Mouse (Mus musculus): ENCODE measurements around the gene Zfp51.
"Not testable (repeated sequence)": the region's sequence is repeated elsewhere in the genome, so short reads cannot be mapped to it uniquely, and the experiment has no call there.

Zfp51 gene

GRCm38 (mm10) chr17:21450138-21450704 is at the start of gene Zfp51:
Zfp51 (plus strand) TSS chr17:21450374.
- peak; percentile 92 for DNase-seq

GRCm38 (mm10) chr17:21422664-21423599 is 27.2 kb upstream of the Zfp51 start, which contains the start of gene Zfp54:
Zfp54 (plus strand) TSS chr17:21423227.
- DNase-seq: peak; percentile 88

- DNase-seq: peak; percentile 3
Measured at GRCm38 (mm10) chr17:21438806-21439400, 11.3 kb upstream of the Zfp51 start.

- DNase-seq: peak; percentile 78
Measured at GRCm38 (mm10) chr17:21449669-21450068, 505 bp upstream of the Zfp51 start.

DNA sequence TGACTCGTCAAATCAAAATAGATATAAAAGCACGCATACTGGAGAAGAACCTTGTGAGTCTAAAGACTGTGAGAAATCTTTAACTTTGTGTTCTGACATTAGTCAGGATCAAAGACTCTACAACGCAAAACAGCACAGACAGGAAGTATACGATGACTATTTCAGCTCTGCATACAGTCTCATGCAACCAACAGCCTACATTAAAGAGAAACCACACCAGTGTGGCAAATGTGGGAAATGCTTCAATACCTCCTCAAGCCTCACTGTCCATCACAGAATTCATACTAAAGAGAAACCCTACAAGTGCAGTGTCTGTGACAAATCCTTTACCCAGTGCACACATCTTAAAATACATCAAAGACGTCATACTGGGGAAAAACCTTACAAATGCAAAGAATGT is 13.4 kb downstream of the Zfp51 start:
- DNase-seq: no peak

GRCm38 (mm10) chr17:21472032-21472652 is 22.0 kb downstream of the Zfp51 start:
- no peak for DNase-seq

DNA sequence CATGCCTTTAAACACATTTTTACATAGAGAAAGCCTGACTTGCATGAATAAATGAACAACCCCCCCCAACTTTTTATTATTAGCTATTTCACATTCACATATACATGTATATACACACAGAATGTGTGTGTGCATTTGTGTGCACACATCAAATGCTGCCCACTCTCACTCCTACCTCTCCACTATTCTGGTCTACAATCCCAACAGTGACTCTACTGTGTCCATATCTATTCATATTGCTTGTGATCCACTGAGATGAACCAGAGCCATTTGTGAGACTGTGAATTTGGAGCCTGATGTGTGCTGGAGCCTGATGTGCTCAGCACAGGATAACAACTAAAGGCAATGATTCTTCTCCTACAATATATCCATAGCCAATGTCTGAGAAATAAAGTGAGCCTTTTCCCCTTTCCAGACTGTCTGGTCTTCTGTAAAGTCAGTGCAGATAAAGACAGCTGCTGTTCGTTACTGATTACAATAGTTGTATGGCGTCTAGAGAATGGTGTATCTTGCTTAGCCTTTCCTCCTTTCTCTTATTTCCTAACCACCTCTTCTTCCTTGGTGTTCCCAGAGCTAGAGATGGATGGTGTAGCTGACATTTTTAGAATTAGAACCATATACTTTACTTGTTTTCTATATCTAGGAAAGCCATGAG is 22.6 kb downstream of the Zfp51 start:
- DNase-seq: no peak

DNA sequence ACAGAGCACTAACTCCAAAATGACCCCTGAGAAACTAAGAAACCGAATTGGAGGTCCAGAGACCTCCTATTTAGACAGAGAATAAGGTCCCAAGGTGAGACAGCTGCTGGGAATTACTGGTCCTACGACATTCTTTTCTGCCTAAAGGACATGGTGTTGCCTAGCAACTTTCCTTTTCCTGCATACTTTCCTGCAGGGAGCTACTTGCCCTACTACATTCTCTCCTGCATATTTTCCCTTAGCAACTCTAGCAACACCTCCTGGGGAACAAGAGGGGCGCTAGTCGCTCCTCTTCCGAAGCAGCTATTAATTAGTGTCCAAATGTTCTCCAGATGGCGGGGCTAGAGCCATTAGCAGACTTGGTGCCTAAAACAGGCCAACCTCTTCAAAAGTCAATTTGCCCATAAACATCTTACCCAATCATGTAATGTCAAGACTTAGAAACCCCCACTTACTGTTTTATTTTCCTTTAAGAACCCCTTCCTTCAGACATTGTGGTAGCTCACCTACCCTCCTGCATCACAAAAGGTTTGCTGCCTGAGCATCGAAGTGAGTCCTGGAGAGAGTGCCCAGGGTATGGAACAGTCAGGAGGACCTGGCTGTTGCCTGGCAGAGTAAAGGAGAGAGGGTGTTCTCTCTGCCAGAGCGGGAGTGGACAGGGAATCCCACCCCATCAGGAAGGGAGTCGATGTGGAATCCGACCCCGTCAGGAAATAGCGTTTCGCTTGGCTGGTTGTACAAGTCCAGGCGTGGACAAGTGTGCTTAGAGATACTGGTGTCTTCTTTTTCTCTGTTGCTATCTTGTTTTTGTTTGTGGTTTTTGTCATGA is 23.4 kb downstream of the Zfp51 start:
- no peak for DNase-seq

- DNase-seq: not testable (repeated sequence)
Measured at GRCm38 (mm10) chr17:21474729-21475128, 24.6 kb downstream of the Zfp51 start.

GRCm38 (mm10) chr17:21475290-21475689 is 25.1 kb downstream of the Zfp51 start:
- DNase-seq: not testable (repeated sequence)

DNA sequence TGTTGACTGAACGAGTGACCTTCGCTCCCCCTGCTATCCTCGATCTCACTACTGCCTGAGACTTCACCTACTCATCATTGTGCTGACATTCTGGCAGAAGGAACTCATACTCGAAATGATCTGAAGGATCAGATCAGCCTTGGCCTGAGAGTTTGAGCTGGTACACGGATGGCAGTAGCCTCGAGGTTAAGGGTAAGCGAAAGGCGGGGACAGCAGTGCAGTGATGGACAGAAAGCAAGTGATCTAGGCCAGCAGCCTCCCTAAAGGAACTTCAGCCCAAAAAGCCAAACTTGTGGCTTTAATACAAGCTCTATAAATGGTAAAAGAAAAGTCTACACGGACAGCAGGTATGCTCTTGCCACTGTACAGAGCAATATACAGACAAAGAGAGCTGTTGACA is 26.2 kb downstream of the Zfp51 start:
- DNase-seq: not testable (repeated sequence)

GRCm38 (mm10) chr17:21478103-21478777 is 28.1 kb downstream of the Zfp51 start:
- not testable (repeated sequence) for DNase-seq

DNA sequence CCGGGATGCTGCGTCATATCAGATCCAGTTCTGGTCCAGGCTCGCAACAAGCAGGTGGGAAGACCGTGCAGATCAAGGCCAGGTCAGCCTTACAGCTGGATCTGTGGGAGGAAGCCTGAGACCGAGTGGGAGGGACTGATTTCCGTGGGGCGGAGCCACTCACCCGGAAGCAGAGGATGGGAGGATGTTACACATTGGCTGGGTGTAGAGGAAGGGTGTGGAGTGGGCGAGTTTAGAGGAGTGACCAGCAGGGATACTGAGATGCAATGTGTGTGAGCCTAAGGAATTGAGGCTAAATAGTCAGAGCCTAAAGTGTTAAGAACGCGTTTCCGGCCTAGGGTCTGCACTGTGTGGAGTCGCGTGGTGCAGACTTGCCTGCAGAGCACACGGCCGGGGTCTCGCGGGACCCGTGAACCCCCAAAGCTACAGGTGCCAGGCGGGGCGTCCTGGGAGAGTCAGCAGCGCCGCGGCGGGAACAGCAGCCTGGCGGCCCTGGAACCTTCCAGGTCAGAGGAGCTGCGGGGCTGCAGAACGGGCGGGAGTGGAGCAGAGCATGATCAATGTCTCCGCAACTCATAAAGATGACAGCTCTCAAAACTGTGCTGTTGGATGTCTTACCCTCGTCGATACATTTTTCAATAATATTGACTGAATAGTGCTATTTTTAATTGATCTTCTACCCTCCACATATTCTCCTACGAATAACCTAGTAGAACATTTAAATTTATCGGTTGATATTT is 38.8 kb downstream of the Zfp51 start, which contains the start of gene Zfp53:
Gene Zfp53, plus strand, starts transcription at position 239 of the 740 bp plus-strand sequence.
- DNase-seq: peak; percentile 87

DNA sequence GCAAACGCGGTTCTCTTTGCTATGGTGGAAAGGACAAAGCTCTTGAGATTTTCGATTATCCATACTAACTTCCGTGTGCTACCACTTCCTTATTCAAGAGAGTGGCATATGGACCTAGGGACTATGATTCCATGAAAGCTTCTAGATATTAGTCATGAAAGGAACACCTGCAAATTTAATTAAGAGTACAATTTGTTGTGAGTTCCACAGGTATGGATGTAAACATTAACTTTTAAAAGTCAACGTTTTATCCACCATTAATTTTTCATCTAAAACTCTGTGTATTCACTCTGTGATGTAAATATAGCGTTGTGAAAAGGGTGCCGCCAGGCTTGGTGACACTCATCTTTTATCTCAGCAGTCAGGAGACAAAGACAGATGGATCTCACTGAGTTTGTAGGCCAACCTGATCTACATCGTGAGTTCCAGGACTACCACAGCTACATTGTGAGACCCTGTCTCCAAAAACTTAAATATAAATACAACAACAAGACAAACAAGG is 39.4 kb downstream of the Zfp51 start:
- DNase-seq: no peak

GRCm38 (mm10) chr17:21501365-21501764 is 51.2 kb downstream of the Zfp51 start:
- DNase-seq: no peak

DNA sequence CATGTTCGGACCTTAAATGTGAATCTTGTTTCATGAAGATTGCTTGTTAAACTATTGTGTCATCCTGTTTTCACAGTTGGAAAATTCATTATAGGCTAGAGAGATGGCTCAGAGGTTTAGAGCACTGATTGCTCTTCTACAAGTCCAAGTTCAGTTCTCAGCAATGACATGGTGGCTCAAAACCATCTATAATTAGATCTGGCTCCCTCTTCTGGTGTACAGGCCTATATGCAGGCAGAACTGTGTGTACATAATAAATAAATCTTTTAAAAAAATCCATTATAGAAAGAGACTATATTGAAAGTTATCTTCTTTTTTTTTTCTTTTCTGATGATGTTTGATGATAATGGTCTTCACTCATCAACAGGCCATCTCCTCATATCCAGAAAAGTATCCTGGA is 54.4 kb downstream of the Zfp51 start:
- no peak for DNase-seq

GRCm38 (mm10) chr17:21506258-21506657 is 56.1 kb downstream of the Zfp51 start:
- DNase-seq: no peak

GRCm38 (mm10) chr17:21509756-21510155 is 59.6 kb downstream of the Zfp51 start:
- DNase-seq: no peak

Measured in liver (tissue).